Mouse (Mus musculus) heart, adult 2 months (tissue): ENCODE measurements around the gene Tnfaip8l1.

Experiments
- CTCF ChIP-seq: fragments of 200-600 bp; IDR thresholded peaks from 2 replicates; pipeline ENCODE4 v1.8.1; 2022; ENCODE audit warnings: antibody characterized with exemption, mild to moderate bottlenecking, moderate library complexity
- EP300 ChIP-seq: fragments of 200-500 bp; IDR thresholded peaks from 2 replicates; pipeline ENCODE4 v1.6.1; 2011; ENCODE audit warnings: low read depth, low read length, control low read depth; ENCODE audit not compliant: insufficient read depth
- POLR2A ChIP-seq: fragments of 200-500 bp; IDR thresholded peaks from 2 replicates; pipeline ENCODE4 v1.6.1; 2011; ENCODE audit warnings: mild to moderate bottlenecking, low read depth, low read length, control low read depth; ENCODE audit not compliant: insufficient read depth

DNA sequence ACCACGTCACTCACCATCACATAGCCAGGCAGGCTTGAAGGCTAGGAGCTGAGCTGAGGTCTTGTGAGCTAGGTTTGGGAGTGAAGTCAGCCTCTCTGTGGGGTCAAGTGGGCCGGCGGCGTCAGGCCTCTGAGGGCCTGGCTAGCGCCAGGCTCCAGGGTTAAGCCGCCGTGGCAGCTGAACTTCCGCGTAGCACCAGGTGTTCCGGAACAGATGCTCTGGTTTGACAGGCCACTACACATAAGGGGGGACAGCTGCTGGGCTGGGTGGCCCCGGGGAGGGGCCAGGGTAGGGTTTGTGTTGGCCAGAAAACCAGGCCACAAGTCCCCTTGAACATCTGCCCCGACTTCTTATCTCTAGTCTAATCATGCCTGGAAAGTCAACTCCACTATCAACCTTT, 14.9 kb upstream of the Tnfaip8l1 start:
- TF ChIP-seq POLR2A = no peak
- no peak for TF ChIP-seq CTCF
- no peak for TF ChIP-seq EP300
